Mouse (Mus musculus): Measurements from ENCODE around the gene Zfp69.

Gene Zfp69

DNA sequence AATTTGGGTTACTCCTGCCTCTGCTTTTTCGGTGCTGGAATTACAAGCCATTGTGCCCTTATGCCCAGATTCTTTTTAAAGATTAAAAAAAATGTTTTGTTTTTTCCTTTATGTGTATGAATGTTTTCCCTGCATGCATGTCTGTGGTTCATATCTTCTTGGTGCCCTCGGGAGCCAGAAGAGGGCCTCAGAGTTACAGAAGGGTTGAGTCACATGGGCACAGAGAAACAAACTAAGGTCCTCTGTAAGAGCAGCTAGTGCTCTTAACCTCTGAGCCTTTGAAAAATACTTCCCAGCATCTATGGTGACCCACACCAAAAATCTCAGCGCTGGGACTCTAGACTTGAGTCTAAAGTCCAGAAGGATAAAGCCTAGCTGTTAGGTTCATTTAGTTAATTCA is 26.1 kb downstream of the Zfp69 start:
- no peak for DNase-seq (ENCODE audit: extremely low spot score, low read depth, low spot score)

DNA sequence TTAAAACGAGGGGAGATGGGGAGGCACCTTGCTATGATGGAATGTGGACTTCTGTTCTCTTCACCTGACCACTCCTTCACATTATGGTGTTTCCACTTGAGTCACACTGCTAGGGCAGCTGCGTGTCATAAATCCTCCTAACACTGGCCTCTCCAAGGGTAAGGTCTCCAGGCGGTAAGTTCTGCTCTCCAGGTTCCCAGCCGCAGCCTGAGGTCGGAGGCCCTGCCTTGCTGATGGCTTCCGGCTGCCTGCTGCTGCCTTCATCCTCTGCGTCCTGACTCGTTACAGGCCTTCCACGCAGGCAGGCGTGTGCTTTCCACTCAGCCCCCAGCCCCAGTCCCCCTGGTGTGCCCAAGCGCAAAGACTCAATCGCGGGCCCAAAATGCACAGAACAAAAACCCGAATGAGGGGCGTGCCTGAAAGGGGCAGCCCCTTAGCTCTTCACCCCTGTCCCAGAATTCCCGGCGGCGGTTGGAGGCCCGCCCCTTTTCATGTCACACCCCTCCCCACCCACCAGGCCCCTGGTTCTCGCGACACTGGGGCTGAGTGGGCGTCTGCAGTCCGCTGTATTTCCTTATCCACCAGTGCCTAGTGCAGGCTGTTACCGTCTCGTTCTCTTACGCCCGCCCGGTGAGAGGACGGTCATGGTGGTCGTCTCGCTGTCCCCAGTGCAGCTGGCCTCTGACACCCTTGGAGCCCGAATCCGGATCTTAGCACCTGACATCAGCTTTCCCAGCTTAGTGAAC is 26.8 kb downstream of the Zfp69 start, which contains the start of gene Exo5:
Gene Exo5 (minus strand): TSS at position 464 of the 746 bp plus-strand sequence.
- peak; percentile 62 for DNase-seq (ENCODE audit: extremely low spot score, low read depth, low spot score)

DNA sequence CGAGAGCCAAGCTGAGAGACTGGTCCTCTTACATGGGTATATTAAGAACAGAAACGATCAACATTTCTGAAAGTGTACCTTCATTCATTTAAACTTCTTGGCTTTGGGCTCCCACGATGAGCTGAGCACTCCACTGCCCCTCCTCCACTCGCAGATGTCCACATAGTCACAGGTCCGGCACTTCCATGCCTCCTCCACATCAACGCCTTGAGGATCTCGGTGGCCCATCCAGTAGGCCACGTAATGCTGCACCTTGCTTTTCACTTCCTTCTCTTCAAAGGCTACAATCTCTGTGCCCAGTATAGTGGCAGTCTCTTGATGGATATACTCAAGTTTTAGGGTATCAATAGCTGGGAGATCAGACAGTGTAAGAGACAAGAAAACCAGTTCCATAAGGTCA is 30.0 kb downstream of the Zfp69 start:
- no peak for DNase-seq (ENCODE audit: extremely low spot score, low read depth, low spot score)

DNA sequence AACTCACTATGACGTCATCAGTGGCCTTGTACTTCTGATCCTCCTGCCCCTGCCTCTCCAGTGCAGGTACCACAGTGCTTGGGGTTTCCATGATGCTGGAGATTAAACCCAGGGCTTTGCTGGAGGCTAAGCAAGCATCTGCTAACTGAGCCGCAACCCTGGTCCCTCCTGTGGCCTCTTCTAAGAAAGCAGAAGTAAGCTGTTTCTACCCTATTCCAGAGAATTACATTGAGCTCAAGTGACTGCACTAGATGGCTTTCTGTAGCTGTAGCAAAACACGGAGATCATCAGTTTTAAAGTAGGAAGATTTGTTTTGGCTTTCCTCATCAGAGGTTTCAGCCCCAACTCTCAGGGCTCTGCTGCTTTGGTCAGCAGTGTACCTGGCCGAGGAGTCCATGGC is 37.0 kb downstream of the Zfp69 start:
- no peak for DNase-seq (ENCODE audit: extremely low spot score, low read depth, low spot score)

DNA sequence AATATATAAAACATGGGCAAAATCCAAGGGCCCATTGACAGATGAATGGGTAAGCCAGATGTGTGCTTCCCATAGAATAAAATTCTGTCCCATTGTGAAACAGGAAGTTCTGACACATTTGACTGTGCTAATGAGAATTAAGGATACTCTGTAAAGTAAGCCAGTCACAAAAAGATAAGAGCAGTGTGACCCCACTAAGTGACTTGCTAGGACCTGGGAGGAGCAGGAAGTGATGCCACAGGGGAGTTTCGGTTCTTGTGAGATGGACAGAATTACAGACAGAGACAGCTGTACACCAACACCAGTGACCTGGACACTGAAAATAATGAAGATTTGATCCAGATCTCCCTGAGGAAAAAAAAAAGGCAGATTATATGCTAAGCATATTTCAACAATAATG is 37.6 kb downstream of the Zfp69 start:
- DNase-seq (ENCODE audit: extremely low spot score, low read depth, low spot score) = no peak

DNA sequence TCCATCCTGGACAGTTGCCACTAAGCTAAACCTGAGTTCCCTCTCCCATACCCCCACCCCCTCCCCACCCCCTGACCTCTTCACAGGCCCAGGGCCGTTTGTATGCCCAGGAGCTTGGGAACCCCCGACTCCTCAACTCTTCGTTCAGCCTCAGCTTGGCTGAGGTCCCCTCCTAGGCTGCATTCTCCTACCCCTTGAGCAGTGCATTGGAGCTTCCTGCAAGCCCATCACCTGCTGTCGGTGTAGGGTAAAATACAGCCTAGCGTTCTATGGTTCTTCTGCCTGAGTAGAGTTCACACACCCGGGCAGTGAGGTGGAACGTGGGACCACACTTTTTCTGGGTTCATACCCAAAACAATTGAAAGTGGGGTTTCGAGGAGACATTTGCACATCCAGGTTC is 38.1 kb downstream of the Zfp69 start:
- no peak for DNase-seq (ENCODE audit: extremely low spot score, low read depth, low spot score)

DNA sequence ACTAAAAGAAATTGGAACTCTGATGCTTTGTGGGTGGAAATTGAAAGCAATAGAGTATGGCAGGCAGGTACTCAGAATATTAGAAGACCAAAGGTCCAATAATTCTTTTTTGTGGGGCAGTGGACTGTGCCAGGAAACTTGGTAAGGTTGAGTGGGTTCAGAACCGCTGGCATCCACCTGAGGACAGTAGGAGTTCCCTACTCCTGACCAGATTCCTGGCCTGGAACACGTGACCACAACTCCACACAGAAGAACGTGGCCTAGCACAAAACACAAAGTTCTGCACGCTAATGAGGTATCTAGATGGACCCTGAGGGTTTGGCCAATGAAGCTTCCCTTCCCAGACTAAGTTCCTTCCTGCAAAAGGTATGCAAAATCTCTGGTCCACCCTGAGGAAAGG is 38.6 kb downstream of the Zfp69 start:
- DNase-seq (ENCODE audit: extremely low spot score, low read depth, low spot score) = no peak

DNA sequence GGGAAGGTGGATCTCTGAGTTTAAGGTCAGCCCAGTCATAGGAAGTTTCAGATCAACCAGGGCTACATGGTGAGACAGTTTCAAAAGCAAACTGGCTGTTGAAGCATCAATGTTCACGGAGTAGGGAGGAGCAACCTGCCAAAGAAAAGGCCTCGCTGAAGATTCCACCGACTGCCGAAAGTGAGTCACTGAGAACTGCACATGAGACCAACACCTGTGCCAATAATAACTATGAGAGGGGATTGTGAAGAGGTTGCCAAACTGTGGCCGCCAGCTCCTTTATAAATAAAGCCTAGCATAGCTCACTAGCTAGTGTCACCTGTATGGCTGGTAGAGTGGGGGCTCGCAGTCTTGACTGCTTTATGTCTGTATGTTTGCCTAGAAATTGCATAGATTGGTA is 40.4 kb downstream of the Zfp69 start:
- DNase-seq (ENCODE audit: extremely low spot score, low read depth, low spot score) = no peak

DNA sequence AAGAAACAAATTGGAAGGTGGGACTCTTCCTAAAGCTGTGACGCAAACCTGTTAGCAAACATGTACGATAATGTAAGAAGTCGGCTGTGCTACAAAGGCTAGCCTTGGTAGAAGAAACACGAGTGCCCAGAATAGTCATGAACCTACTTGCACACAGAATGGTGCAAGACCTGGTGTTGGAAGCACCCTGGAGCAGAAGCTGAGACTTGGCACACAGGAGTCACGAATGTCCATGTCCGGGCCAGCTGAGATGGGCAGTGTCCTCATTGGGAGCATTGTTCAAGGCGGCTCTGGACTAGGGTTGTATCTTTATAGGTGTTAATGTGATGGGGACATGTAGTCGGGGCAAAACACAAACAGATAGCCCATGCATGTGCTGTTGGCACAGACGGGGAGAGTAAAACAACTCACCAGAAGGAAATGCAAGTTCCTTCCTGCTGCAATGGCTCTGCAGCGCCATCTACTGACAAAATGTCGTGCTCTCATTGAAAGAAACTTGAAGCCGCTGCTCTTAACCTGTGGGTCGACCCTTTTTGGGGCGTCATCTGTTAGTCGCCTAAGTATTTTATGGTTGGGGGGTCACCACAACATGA is 41.8 kb downstream of the Zfp69 start:
- DNase-seq (ENCODE audit: extremely low spot score, low read depth, low spot score) = peak; percentile 81

DNA sequence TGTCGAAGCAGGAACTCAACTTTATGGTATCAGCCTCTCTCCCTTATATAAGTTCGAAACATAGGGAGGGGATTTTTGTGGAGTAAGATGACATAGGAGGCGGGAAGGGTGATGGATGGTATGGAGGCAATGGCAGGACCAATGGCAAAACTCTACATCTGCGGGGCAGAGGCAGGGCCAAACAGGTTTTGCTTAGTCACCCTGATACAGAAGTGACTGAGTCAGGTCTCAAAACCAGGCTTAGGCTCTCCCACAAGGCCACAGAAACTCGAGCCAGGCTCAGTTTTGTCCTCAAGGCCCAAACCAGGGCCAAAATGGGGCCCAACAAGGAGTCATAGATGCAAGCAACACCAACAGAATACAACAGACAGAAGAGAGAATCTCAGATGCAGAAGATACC is 45.9 kb downstream of the Zfp69 start:
- no peak for DNase-seq (ENCODE audit: extremely low spot score, low read depth, low spot score)

DNA sequence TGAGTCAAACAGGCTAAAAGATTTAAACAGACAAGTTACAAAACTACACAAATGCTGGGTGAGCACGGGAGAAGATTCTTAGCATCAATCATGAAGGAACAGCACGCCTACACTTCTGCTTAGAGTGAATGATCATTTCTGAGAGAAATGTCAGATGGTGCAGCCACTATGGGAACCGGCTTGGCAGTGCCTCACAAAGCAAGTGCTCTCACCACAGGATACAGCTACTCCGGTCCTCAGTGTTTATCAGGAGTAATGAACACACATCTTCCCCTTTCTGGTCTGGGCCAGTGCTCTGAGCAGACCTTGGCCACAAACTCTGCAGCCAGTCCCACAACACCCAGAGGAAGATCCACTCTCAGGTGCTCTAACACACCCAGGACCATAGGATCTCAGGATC is 47.0 kb downstream of the Zfp69 start:
- no peak for DNase-seq (ENCODE audit: extremely low spot score, low read depth, low spot score)

DNA sequence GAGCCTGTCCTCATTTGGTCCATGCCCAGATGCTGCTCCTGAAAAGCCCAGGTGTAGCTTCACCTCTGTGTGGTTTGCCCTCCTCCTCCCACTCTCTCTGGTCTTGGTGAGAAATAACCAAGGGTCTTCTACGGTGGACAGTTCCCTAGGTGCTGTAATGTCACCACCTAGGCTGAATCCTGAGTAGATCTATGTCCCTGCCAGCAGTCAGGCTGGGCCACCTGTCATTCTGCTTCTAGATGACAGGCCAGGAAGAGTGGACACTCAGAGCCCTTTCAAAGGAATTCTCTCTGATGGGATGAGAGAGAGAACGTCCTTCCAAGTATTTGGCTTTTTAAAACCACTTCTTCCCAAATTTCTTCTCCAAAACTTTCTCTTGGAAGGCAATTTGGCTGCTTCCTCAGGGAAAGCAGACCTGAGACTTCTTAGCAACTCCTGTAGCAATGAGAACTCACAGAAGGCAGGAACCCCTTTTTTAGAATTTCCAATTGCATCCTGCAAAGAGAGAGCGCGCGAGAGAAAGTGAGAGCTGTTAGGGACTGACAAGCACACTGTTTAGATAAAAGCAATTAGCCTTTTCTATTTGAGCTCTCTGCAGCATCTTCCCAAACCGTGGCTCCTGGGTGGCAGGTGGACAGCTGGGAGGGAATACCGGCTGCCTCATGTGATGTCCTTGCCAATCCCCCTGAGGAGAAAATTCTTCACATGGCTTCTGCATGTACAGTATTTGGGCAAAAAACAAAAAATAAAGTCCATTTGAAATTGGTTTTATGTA is 55.5 kb downstream of the Zfp69 start:
- no peak for DNase-seq (ENCODE audit: extremely low spot score, low read depth, low spot score)

DNA sequence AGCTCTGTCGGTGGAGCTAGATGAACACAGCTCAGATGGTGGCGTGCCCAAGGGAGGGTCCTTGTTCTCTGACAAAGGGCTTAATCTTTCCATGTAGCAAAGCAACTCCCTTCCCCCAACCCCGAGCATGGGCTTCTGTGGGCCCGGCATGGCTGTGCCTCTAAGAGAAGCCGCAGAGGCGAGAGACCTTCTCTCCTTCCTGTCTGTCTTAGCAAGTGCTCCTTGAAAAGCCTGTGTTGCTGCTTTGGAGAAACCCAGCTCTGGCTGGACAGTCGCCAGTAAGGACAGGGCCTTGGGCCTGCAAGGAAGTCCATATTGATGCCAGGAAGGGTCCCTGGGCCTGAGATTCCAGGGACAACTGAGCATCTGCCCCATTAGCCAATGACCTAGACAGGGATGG is 56.3 kb downstream of the Zfp69 start:
- DNase-seq (ENCODE audit: extremely low spot score, low read depth, low spot score) = no peak

DNA sequence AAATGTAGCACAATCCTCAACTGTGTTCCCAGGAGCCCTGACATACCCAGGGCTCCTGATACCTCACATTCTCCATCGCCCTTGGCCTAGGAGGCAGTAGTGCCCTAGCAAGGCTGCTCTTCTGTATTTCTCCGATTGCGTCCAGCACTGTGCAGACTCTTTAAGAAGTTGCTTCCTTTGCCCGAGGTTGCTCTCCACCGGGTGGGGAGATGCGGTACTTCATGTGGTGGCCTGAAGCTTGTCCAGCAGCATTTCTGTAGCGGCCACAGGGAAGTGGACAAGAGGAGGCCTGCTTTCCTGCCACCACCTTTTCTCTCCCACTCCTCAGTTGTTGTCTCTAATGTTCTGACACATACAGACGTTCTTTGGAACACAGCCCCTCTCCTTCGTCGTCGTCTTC is 56.9 kb downstream of the Zfp69 start:
- DNase-seq (ENCODE audit: extremely low spot score, low read depth, low spot score) = no peak

DNA sequence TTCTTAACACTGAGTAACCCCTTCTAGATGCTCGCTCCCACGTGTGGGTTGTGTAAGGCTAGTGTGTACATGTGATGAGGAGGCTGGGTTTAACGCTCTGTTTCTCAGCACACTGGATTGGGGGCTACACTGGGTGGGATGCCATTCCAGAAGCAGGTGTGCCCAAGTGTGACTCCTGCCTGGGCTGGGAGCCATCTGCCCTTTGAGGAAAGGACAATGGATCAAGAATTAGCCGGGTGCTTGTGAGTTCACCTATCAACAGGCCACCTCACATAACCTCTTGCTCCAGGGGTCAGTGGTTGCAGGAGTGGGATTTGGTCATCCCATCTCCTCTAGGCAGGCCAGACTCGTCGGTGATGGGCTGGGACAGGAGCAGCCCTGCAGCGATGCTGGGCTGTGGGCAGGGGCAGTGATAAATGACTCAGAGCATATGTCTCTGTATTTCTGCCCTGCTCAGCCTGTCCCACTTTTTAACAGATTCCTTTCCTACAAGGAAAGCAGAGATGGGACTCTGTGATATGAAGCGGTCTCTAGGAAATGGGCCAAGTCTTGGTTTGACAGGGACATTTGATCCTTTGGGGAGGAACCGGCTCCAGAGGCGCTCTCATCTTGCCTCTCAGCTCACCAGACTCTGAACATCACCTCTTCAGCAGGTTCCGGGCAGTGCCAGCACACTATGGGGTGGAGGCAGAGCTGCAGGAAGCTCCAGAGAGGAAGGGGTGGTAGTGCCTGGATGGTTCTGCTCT is 57.7 kb downstream of the Zfp69 start:
- no peak for DNase-seq (ENCODE audit: extremely low spot score, low read depth, low spot score)

DNA sequence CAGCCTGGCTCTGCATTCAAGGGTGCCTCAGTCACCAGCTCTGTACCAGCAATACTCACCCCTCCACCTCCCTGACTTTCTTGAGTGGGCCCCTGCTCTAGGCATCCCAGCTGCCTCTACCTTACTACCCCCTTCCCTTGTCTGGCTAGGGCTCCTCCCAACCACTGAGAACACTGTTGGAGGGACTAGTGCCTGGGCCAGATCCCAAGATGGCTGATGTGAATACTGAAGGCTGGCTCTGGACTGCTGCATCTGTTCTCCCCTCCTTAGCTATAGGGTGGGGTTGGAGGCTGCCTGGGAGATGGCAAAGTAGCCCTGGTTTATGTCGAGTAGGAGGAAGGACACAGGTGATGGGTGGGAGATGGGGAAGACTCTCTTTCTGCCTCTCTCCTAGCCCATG is 59.0 kb downstream of the Zfp69 start:
- no peak for DNase-seq (ENCODE audit: extremely low spot score, low read depth, low spot score)

DNA sequence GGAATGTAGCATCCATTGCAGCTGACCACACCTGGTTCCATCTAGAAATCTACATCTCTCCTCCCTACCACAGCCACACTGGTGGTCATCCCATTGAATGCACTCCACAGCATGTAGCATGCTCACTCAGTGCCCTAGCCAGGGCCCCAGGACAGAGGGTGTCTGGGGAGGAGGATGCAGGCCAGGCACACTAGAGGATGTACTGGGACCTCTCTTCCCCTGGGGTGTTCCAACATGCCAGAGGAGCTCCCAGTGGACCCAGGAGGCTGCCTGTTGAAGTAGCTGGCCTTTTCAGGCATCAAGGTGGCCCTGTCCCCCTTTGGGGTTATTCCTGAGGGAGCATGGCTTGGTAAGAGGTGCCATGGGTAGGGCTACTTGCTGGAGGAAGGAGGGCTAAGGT is 59.5 kb downstream of the Zfp69 start:
- no peak for DNase-seq (ENCODE audit: extremely low spot score, low read depth, low spot score)

DNA sequence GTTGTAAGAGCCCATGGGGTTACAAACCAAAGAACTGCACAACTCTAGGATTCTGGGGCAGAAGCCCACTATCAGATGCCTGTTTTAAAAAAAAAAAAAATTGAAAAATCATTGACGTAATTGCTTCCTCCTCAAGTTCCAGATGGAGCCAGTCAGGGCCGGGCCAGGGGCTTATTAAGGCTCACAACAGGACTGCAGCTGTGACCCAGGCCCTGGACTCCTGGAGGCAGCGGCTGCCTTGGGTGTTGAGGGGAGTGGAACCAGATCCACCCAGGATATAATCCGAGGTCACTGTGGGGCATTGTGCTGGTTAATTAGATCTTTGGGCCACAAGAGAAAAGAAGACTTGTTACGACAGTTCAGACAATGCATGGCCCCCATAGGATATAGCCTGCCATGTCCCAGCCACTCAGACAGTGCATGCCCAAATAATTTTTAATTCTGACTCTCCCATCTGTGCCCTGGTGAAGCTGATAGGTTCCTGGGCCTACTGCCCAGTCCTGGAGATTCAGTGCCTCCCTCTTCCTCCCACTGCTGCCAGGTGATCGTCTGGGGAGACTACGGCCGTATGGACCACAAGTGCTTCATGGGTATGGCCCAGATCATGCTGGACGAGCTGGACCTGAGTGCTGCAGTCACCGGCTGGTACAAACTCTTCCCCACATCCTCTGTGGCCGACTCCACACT is 60.6 kb downstream of the Zfp69 start:
- DNase-seq (ENCODE audit: extremely low spot score, low read depth, low spot score) = no peak

DNA sequence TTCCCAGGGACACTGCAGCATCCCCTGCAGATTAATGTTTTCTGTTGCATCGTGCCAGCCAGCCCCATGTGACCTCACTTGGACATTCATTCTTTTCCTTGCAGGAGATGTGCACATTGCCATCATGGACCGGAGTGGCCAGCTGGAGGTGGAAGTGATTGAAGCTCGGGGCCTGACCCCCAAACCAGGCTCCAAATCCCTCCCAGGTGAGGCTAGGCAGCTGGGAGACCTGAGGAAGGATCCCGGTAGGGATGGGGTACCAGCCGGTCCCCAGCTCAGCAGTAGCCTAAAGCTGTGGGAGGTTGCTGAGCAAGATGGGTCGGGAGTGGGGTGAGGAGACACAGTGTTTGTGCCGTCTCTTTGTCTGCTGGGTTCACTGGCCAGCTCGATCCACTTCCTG is 62.6 kb downstream of the Zfp69 start:
- DNase-seq (ENCODE audit: extremely low spot score, low read depth, low spot score) = no peak

DNA sequence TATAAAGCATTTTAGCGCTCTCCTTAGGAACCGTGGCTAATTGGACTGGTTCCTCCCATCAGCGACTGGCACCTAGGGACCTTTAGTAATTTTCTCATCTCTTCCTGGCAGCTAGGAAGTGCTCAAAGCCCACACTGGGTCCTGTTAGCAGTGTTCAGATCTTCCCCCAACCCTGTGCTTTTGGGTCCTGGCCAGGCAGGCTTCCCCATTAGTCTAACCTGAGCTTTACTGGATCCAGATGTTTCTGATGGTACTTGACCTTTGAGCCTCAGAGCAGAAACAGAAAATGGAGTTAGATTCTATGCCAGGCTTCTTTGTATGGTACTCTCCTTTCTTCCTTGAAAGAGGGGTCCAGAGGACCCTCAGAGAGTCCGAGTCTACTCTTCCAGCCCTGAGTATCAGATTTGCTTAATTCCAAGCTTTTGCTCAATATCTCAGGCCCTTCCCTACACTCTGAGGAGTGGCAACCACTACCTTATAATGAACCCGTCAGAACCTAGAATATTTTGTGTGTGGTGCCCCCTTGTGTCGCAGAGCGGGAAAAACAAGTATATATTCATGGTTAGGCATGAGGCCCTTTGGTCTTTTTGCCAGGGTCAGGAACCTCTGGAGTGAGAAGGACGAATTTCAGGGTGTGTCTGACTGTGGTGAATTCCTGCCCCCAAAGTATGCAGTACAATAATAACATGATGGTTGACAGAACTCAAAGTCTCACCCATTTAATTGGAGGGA is 64.0 kb downstream of the Zfp69 start:
- DNase-seq (ENCODE audit: extremely low spot score, low read depth, low spot score) = peak; percentile 63
